Mouse (Mus musculus): Measurements from ENCODE around the gene 1700014D04Rik. TPM values are rescaled to one million over a fixed set of nuclear protein-coding genes. Genes with fewer than 3 reads are reported as not detected.
"Not testable (repeated sequence)": the region's sequence is repeated elsewhere in the genome, so short reads cannot be mapped to it uniquely, and the experiment has no call there.

The 1700014D04Rik gene
- polyA plus RNA-seq, 1 experiment from 2014 or later, result 0.04 TPM

DNA sequence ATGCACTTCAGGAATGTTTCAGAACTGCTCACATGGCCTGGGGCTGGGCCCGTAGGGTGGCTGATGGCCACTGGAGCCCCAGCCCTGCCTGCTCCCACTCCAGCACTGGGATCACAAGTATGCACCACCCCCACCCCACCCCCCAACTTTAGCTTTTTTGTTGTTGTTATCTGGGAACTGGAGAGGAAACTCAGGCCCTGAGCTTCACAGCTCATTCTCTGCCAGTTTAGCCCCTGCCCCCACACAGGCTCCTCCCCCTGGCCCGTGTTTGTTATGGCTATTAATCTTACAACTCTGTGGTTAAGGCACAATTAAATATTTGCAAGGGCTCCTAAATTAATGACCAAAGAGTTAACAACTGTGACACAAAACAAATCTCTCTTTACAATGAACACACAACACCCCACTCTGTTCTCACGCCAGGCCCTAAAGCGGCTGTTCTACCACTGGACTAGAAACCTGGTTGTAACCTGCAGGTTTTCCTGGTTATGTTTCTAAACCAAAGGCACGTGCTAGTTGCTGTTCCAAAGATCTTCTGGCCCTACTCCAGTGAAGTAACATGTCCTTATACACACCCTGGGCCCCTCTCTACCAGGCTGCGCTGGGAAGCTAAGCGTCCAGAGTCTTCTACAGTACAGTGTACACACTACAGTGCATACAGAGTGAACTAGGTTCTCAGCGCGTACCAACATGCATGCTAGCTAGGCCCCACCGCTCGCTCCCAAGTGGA lies 20.4 kb upstream of the 1700014D04Rik start:
- 88% methylated on average over 11 of the region's 11 CpGs for WGBS
- Histone ChIP-seq H3K9me3 (replicated peaks) (no peaks in the 10 kb centered on the region), H3K27me3 (ENCODE audit: low read depth, poor library complexity, severe bottlenecking) (no peaks in the 10 kb centered on the region), H3K4me3 (no peak overlapping the region), H3K36me3 (peaks cover 37% of the 10 kb centered on the region), H3K27ac (replicated peaks) (no peak overlapping the region), H3K4me1 (peaks cover 47% of the 10 kb centered on the region)
- no peak for DNase-seq (ENCODE audit: low spot score)

DNA sequence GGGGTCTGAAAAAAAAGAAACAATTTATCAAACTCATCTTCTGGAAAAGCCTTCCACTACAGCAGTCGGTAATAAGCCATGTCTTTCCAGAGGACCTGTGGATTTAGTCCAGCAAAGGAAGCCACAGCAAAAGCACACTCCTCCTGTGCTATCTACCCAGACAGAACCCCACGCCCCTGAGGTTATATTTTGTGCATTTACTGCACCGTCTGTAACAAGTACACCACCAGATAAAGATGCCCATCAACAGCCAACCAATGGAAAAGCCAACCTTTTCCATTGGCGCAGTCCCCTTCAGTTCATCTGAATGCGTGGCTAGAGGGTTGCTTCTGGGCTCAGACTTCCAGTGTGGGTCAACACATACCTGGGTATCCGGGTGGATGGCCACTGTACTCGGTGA lies 16.2 kb upstream of the 1700014D04Rik start:
- 95% methylated on average over 7 of the region's 7 CpGs for WGBS
- peaks cover 70% of the 10 kb centered on the region for H3K36me3 ChIP-seq

DNA sequence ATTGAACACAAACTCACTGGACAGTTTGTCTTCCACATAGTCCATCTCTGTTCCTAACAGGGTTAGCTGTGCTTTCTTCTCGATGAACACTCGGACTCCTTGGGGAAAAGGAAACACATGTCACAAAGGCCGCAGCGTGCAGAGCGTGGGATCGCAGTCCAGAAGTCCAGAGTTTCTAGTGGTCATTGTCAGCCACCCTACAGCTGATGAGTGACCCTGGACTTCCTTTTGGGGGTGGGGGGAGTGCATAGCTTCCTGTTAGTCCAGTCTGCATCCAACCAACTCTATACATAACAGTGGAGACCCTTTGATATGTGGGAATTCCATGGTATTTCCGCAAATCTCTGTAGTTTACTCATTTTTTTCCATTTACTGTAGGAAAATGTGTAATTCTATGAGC lies 10.4 kb upstream of the 1700014D04Rik start:
- no peaks in the 10 kb centered on the region for H3K9me3 ChIP-seq (replicated peaks)
- H3K4me3 ChIP-seq, result no peak overlapping the region
- H3K36me3 ChIP-seq, result peaks cover 81% of the 10 kb centered on the region
- H3K27ac ChIP-seq (replicated peaks), result no peak overlapping the region
- H3K27me3 ChIP-seq (ENCODE audit: low read depth, poor library complexity, severe bottlenecking), result no peaks in the 10 kb centered on the region
- no peak for DNase-seq (ENCODE audit: low spot score)
- H3K4me1 ChIP-seq, result no peaks in the 10 kb centered on the region
- 94% methylated on average over 7 of the region's 7 CpGs for WGBS

More for the DNA sequence above, 16.2 kb upstream of the 1700014D04Rik start:
- peaks cover 24% of the 10 kb centered on the region for H3K4me1 ChIP-seq
- H3K9me3 ChIP-seq (replicated peaks), result no peaks in the 10 kb centered on the region
- DNase-seq (ENCODE audit: low spot score), result no peak
- no peak overlapping the region for H3K4me3 ChIP-seq
- H3K27me3 ChIP-seq (ENCODE audit: low read depth, poor library complexity, severe bottlenecking), result no peaks in the 10 kb centered on the region
- H3K27ac ChIP-seq (replicated peaks), result no peak overlapping the region

DNA sequence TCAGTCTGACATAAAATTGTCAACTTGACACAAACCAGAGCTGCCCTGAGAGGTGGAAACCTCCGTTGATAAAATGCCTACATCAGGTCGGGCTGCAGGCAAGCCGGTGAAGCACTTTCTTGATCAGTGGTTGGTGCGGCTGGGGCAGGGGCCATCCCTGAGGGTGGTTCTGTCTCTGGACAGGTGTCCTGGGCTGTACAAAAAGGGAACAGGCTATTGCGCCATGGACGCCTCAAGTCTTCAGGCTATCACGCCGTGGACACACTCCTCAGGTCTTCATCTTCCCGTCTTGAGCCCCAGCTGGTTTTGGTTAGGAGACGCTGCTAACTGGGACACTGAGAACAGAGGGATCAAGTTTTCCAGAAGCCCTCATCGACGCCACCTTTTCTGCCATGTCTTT lies 3.8 kb upstream of the 1700014D04Rik start:
- Histone ChIP-seq H3K36me3 (peaks cover 21% of the 10 kb centered on the region), H3K27ac (replicated peaks) (no peak overlapping the region), H3K4me3 (no peak overlapping the region), H3K27me3 (ENCODE audit: low read depth, poor library complexity, severe bottlenecking) (no peaks in the 10 kb centered on the region), H3K4me1 (no peaks in the 10 kb centered on the region), H3K9me3 (replicated peaks) (no peaks in the 10 kb centered on the region)
- WGBS, result 87% methylated on average over 12 of the region's 12 CpGs
- DNase-seq (ENCODE audit: low spot score), result no peak

DNA sequence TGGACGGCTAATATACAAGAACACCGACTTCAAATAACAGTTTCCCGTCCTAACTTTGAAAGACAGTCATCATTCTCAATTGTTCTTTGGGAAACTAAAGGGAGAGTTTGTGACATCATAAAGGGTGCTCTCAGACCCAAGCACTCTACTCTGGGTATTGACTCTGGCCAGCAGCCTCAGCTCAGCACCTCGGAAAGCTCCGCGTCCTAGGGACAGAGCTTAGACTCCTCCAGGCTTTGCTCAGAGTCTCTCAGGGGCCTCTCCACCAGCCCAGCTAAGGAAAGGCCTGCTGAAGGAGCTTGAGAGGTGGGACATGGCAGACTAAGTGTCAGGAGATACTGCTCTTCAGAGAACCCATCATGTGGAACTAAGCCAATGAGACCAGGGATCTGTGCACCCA lies 388 bp downstream of the 1700014D04Rik start:
- DNase-seq (ENCODE audit: low spot score), result no peak
- H3K4me1 ChIP-seq, result no peaks in the 10 kb centered on the region
- H3K27ac ChIP-seq (replicated peaks), result no peak overlapping the region
- WGBS, result 70% methylated on average over 6 of the region's 6 CpGs
- H3K4me3 ChIP-seq, result no peak overlapping the region
- no peaks in the 10 kb centered on the region for H3K9me3 ChIP-seq (replicated peaks)
- H3K36me3 ChIP-seq, result no peaks in the 10 kb centered on the region
- H3K27me3 ChIP-seq (ENCODE audit: low read depth, poor library complexity, severe bottlenecking), result no peaks in the 10 kb centered on the region

DNA sequence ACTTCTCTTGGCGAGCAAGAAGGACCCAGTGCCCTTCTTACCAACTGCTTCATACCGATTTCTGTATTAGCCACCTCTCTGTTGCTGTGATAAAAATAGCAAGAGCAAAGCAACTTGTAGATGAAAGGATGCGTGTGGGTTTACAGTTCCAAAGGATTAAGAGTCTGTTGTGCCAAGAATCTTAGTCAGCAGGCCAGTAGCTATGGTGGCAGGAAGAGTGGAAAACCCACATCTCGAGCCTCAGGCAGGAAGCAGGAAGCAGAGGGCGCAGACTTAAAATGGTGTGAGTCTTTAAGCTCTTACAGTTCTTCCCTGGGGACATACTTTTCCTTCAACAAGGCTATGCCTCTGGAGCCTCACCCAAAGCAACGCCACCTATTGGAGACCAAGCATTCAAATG lies 1.1 kb downstream of the 1700014D04Rik start:
- Histone ChIP-seq H3K4me1 (no peaks in the 10 kb centered on the region), H3K4me3 (no peak overlapping the region)

DNA sequence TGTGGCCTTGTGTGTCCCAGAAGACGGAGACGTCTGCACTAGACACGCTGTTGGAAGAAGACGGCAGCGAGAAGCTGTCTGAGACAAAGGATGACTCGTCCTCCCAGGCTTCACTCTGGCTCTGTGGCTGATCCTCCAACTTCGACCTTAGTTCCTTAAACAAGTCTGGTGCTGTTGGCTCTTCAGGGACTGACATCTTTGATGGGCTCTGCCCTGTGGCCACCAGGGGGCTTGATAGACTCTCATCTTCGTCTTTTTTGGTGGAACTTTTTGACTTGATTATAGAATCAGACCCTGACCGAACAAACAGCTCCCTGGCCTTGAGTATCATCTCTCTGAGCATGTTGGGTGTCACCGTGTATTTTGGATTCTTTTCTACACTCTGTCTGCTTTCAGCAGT lies 4.9 kb downstream of the 1700014D04Rik start:
- Histone ChIP-seq H3K4me3 (no peak overlapping the region), H3K27ac (replicated peaks) (no peak overlapping the region), H3K9me3 (replicated peaks) (no peaks in the 10 kb centered on the region), H3K36me3 (no peaks in the 10 kb centered on the region), H3K27me3 (ENCODE audit: low read depth, poor library complexity, severe bottlenecking) (no peaks in the 10 kb centered on the region), H3K4me1 (no peaks in the 10 kb centered on the region)
- no peak for DNase-seq (ENCODE audit: low spot score)
- 88% methylated on average over 10 of the region's 10 CpGs for WGBS

More for the DNA sequence above, 1.1 kb downstream of the 1700014D04Rik start:
- Histone ChIP-seq H3K36me3 (no peaks in the 10 kb centered on the region), H3K27me3 (ENCODE audit: low read depth, poor library complexity, severe bottlenecking) (no peaks in the 10 kb centered on the region), H3K27ac (replicated peaks) (no peak overlapping the region), H3K9me3 (replicated peaks) (no peaks in the 10 kb centered on the region)
- 88% methylated on average over 6 of the region's 6 CpGs for WGBS
- no peak for DNase-seq (ENCODE audit: low spot score)

DNA sequence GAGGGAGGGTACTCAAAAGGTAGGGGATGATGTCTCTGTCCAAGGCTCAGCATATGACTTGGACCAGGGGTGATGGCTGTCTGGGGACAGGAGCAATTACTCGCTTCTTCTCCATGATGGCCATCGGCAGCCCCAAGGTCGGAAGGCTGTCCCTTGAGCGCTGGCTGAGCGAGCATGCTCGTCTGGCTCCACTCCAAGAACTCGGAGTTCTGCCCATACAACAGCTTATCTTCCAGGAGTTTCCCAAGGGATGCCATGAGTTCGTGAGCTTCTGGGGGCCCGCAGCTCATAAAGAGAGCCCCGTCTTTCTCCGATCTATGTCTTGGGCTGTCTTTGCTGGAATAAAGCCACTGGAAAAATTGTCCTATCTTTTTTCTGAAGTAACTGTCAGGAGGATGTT lies 5.5 kb downstream of the 1700014D04Rik start:
- DNase-seq (ENCODE audit: low spot score), result no peak
- Histone ChIP-seq H3K27ac (replicated peaks) (no peak overlapping the region), H3K36me3 (no peaks in the 10 kb centered on the region), H3K9me3 (replicated peaks) (no peaks in the 10 kb centered on the region), H3K4me1 (no peaks in the 10 kb centered on the region), H3K4me3 (no peak overlapping the region), H3K27me3 (ENCODE audit: low read depth, poor library complexity, severe bottlenecking) (no peaks in the 10 kb centered on the region)
- 94% methylated on average over 11 of the region's 11 CpGs for WGBS

DNA sequence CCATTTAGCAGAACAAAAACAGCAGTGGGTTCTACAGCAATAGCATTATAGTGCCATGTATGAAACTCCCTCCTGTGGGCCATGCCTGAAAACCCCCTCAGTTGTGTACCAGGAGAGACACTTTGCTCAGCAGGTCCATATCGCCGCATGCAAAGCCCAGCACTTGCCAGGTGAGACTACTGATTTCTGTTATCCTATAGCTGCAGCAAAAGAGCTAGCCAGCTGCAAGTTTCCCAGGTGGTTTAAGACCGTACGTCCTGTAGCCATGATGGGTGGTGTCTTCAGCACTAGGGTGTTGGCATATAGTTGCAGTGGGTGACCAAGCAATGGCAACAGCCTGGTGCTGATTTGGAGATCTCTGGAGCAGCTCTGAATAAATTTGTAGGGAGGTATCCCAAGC lies 7.2 kb downstream of the 1700014D04Rik start:
- Histone ChIP-seq H3K27me3 (ENCODE audit: low read depth, poor library complexity, severe bottlenecking) (no peaks in the 10 kb centered on the region), H3K9me3 (replicated peaks) (no peaks in the 10 kb centered on the region), H3K27ac (replicated peaks) (no peak overlapping the region), H3K36me3 (no peaks in the 10 kb centered on the region), H3K4me3 (no peak overlapping the region), H3K4me1 (peaks cover 3% of the 10 kb centered on the region; the same call in 1 of the 2 replicates)
- WGBS, result 93% methylated on average over 4 of the region's 4 CpGs
- no peak for DNase-seq (ENCODE audit: low spot score)

DNA sequence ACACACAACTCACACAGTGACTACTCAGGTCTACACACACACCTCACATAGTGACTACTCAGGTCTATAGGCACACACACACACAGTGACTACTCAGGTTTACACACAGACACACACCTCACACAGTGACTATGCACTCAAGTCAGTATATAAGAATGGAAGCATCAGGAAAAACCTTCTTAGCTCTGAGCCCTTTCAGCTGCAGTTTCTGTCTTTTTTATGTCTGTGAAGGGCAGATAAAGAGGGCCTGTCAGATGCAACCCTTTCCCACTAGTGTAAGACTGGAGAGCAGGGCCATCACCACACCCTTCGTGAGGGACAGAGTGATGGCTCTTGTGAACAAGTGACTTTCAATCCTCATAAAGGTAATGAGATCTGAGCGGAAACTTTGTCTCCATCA lies 8.1 kb downstream of the 1700014D04Rik start:
- no peaks in the 10 kb centered on the region for H3K36me3 ChIP-seq
- no peak overlapping the region for H3K4me3 ChIP-seq
- DNase-seq (ENCODE audit: low spot score), result no peak
- 85% methylated on average over 2 of the region's 2 CpGs for WGBS
- H3K9me3 ChIP-seq (replicated peaks), result no peaks in the 10 kb centered on the region
- H3K27ac ChIP-seq (replicated peaks), result no peak overlapping the region
- H3K4me1 ChIP-seq, result peaks cover 4% of the 10 kb centered on the region; the same call in 1 of the 2 replicates
- no peaks in the 10 kb centered on the region for H3K27me3 ChIP-seq (ENCODE audit: low read depth, poor library complexity, severe bottlenecking)

DNA sequence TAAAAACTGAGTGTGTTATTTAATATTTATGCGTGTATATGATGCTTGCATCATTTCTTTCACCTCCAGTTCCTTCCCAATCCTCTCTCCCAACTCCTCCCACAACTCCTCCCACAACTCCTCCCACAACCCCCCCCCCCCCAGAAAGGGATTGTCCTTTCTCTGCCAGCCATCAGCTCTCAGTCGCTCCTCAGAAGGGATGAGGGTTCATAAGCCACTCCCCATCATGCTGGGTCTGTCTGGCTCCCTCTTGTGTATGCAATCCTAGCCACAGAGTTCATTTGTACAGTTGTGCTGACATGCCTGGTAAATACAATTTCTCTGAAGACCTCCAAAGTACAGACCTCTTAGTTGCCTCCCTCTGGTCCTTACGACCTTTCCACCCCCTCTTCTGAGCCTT lies 11.4 kb downstream of the 1700014D04Rik start:
- DNase-seq (ENCODE audit: low spot score), result peak; percentile 35
- no peaks in the 10 kb centered on the region for H3K36me3 ChIP-seq
- H3K27ac ChIP-seq (replicated peaks), result no peak overlapping the region
- no peak overlapping the region for H3K4me3 ChIP-seq
- H3K9me3 ChIP-seq (replicated peaks), result no peaks in the 10 kb centered on the region
- WGBS, result 26% methylated on average over 3 of the region's 3 CpGs
- peaks cover 4% of the 10 kb centered on the region; the same call in 1 of the 2 replicates for H3K4me1 ChIP-seq
- H3K27me3 ChIP-seq (ENCODE audit: low read depth, poor library complexity, severe bottlenecking), result no peaks in the 10 kb centered on the region

DNA sequence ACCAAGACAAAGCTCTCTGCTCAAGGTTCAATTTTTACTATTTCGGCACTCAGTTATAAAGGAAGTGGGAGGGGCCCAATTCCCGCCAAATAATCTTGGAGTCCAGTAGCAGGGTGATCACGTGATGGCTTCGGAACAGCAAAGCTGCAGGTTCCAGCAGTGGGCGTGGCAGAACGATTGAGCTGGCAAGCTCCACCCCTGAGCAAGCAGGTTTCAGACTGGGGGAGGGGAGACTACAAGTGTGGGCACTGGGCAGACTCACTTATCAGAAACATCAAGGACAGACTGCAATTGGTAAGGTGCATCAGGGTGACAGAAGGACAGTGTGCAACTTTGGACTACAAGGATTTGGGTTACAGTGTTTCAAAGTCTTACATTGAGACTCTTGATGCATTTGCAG lies 12.2 kb downstream of the 1700014D04Rik start:
- WGBS, result 43% methylated on average over 6 of the region's 6 CpGs
- H3K36me3 ChIP-seq; DNase-seq (ENCODE audit: low spot score); H3K27ac ChIP-seq (replicated peaks); H3K9me3 ChIP-seq (replicated peaks); H3K27me3 ChIP-seq (ENCODE audit: low read depth, poor library complexity, severe bottlenecking); H3K4me3 ChIP-seq; H3K4me1 ChIP-seq: not testable (repeated sequence)

DNA sequence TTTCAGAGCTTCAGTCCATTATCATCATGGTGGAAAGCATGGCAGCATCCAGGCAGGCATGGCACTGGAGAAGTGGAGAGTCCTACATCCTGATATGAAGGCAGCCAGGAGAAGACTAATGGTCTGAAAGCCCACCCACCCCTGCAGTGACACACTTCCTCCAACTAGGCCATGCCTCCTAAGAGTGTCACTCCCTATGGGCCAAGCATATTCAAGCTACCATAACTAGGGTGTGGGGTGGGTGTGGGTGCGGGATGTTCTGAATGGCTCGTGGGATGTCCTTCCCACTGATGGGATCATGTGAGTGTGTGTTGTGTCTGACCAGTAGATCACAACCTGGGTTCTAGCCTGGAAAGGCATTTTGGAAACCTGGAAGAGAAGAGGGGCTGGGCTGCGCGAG lies 12.6 kb downstream of the 1700014D04Rik start:
- 0 out of 2 replicates have a peak, but pooled peaks cover 6% of the 10 kb centered on the region for H3K27me3 ChIP-seq (ENCODE audit: low read depth, poor library complexity, severe bottlenecking)
- H3K4me3 ChIP-seq, result no peak overlapping the region
- no peak for DNase-seq (ENCODE audit: low spot score)
- peaks cover 4% of the 10 kb centered on the region; the same call in 1 of the 2 replicates for H3K4me1 ChIP-seq
- no peak overlapping the region for H3K27ac ChIP-seq (replicated peaks)
- H3K9me3 ChIP-seq (replicated peaks), result no peaks in the 10 kb centered on the region
- no peaks in the 10 kb centered on the region for H3K36me3 ChIP-seq
- whole genome bisulfite sequencing, result 77% methylated on average over 4 of the region's 4 CpGs

Measured in midbrain, embryonic 10.5 days (tissue).